Mouse (Mus musculus) erythroblast, embryonic 14.5 days (primary cell): ENCODE results near the gene Krt78.

ENCODE experiments used
- GATA1 ChIP-seq: IDR thresholded peaks from 2 replicates; pipeline ENCODE4 v1.6.1; 2012; ENCODE audit warnings: low read length, inconsistent platforms, mixed read lengths
- TAL1 ChIP-seq: IDR thresholded peaks from 3 replicates; pipeline ENCODE4 v1.6.1; 2012; ENCODE audit warnings: low read length, inconsistent platforms, mixed read lengths

DNA sequence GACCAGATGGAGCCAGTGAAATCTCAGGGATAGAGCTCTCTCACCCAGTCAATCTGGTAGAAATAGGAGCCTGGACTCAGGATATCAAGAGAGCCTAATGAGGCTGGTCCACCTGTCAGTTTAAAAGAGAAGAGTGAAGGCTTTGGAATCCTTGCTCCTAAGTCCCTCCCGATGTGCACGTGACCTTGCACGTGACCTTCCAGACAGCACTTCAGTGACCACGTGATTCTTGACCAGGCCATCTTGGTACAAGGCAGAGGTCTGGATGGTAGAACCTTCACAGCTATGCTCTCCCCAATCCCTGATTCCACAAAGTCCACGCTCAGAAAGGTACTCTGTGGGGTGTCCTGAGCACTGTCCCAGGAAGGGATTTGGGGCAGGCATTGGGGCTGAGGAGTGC is 49.2 kb downstream of the Krt78 start:
- TF ChIP-seq GATA1 = no peak
- TF ChIP-seq TAL1 = no peak
